Mouse (Mus musculus) spleen, adult 2 months (tissue): Measurements from ENCODE around the gene Izumo4. TPM values are rescaled to one million over a fixed set of nuclear protein-coding genes. Genes with fewer than 3 reads are reported as not detected.
A peak's percentile ranks its signal among the peaks of the same experiment; 100 is the strongest.

Source experiments
- DNase-seq, 2 experiments: peaks; one replicate each; pipeline versions ENCODE4 v3.0.0 to v3.0.0-alpha.2; 2012 to 2021; ENCODE audit warnings: low spot score in 2 of 2, low read depth in 1 of 2
- H3K27ac ChIP-seq: fragments of 200-500 bp; 2 replicates; pipeline ENCODE4 v1.5.1; 2012; ENCODE audit warnings: low read length, inconsistent platforms; ENCODE audit not compliant: insufficient read depth
- H3K27me3 ChIP-seq: fragments of 200-500 bp; 2 replicates; pipeline ENCODE4 v1.6.1; 2012; ENCODE audit warnings: mild to moderate bottlenecking, moderate library complexity, low read length, inconsistent platforms; ENCODE audit not compliant: control insufficient read depth, insufficient read depth
- H3K36me3 ChIP-seq: fragments of 200-500 bp; 2 replicates; pipeline ENCODE4 v1.6.1; 2012; ENCODE audit warnings: mild to moderate bottlenecking, low read length, inconsistent platforms; ENCODE audit not compliant: control insufficient read depth, insufficient read depth
- H3K4me1 ChIP-seq: fragments of 200-500 bp; 2 replicates; pipeline ENCODE4 v1.6.1; 2011; ENCODE audit warnings: inconsistent platforms; ENCODE audit not compliant: control insufficient read depth, insufficient read depth, insufficient read length
- H3K4me3 ChIP-seq: fragments of 200-500 bp; 2 replicates; pipeline ENCODE4 v1.5.1; 2011; ENCODE audit warnings: mild to moderate bottlenecking, inconsistent platforms; ENCODE audit not compliant: insufficient read depth, insufficient read length; ENCODE audit errors: extremely low read depth
- CTCF ChIP-seq: fragments of 200-500 bp; IDR thresholded peaks from 2 replicates; pipeline ENCODE4 v1.5.1; 2011; ENCODE audit warnings: mild to moderate bottlenecking, inconsistent platforms; ENCODE audit not compliant: insufficient read depth, insufficient read length, insufficient replicate concordance; ENCODE audit errors: extremely low read depth
- POLR2A ChIP-seq: fragments of 200-500 bp; IDR thresholded peaks from 2 replicates; pipeline ENCODE4 v1.6.1; 2011; ENCODE audit warnings: low read depth, low read length, inconsistent platforms
- WGBS: fragments of 180-500 bp; shearing (Covaris S2); methylation state at CpG from one replicate; pipeline ENCODE4 v1.1.7; 2018; 5-methylcytosine and 5-hydroxymethylcytosine counted together
- polyA plus RNA-seq: library from polyadenylated mRNA; depleted of rRNA; stranded (reverse); fragments of >200 nt; gene quantifications from 2 replicates; pipeline ENCODE4 v1.2.3, GENCODE M21; 2012

Gene Izumo4
- polyA plus RNA-seq, 1 experiment: 49.0 TPM

GRCm38 (mm10) chr10:80658194-80658840 lies 43.7 kb upstream of the Izumo4 start:
- H3K4me3 ChIP-seq: no peak overlapping the region
- peaks cover 45% of the 10 kb centered on the region for H3K4me1 ChIP-seq
- peak overlapping the region; percentile 55 for H3K27ac ChIP-seq
- DNase-seq: no peak
- TF ChIP-seq POLR2A (no peak), CTCF (no peak)
- H3K27me3 ChIP-seq: no peaks in the 10 kb centered on the region
- WGBS: 38% methylated on average over 14 of the region's 14 CpGs
- no peaks in the 10 kb centered on the region for H3K36me3 ChIP-seq

DNA sequence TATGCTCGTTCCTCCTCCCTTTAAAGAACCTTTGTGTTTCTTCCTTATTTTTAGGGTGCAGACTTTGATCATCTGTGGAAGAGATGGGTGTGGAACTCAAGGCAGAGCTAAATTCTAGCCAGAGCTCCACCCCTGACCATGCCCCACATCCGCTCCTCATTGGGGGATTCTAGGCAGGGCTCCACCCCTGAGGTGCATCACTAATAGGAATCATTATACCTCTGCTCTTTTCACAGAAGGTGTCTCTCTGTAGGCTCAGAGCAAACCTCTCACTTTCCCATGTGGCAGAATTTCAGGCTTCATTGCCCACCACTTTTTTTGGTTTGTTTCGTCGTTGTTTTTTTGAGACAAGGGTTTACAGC lies 43.2 kb upstream of the Izumo4 start:
- H3K4me1 ChIP-seq: peaks cover 47% of the 10 kb centered on the region
- H3K36me3 ChIP-seq: no peaks in the 10 kb centered on the region
- TF ChIP-seq POLR2A (no peak), CTCF (no peak)
- peak in 1 of 2 experiments; percentile 54 for DNase-seq
- 10% methylated on average over 4 of the region's 4 CpGs for WGBS
- H3K27ac ChIP-seq: peak overlapping the region; percentile 81
- H3K4me3 ChIP-seq: 0 out of 2 replicates have a peak overlapping the region, but pooled peaks have one; percentile 15
- H3K27me3 ChIP-seq: no peaks in the 10 kb centered on the region

- TF ChIP-seq CTCF (peak; percentile 45; the same call in 1 of the 2 replicates), POLR2A (no peak)
- peak; percentile 55 to 73 for DNase-seq
- H3K4me3 ChIP-seq: 0 out of 2 replicates have a peak overlapping the region, but pooled peaks have one; percentile 15
- H3K4me1 ChIP-seq: peaks cover 49% of the 10 kb centered on the region
- H3K27me3 ChIP-seq: no peaks in the 10 kb centered on the region
- no peaks in the 10 kb centered on the region for H3K36me3 ChIP-seq
- WGBS: 9% methylated on average over 10 of the region's 10 CpGs
- peak overlapping the region; percentile 81 for H3K27ac ChIP-seq
Observed at GRCm38 (mm10) chr10:80659213-80659612, 42.8 kb upstream of the Izumo4 start.

DNA sequence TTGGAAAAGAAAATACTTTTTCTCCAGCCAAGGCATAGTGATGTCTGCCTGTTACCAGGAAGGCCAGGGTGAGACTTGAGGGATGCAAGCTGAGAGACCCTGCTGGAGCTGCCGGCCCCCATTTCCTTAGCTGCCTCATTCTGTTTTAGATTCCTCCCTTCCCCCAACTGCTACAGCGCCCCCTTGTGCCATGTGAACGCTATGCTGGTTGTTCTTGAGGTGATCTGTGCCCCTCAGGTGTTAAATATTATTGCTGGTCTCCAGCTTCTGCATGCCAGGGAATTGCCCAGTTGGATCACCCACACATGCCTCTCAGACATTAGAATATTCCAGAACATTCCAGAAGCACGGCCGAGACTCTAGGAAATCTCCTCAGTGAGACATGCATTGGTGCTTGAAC lies 40.8 kb upstream of the Izumo4 start:
- H3K36me3 ChIP-seq: peaks cover 4% of the 10 kb centered on the region
- DNase-seq: peak; percentile 45 to 67
- peaks cover 59% of the 10 kb centered on the region for H3K4me1 ChIP-seq
- WGBS: 38% methylated on average over 5 of the region's 5 CpGs
- no peak overlapping the region for H3K4me3 ChIP-seq
- H3K27ac ChIP-seq: no peak overlapping the region
- no peaks in the 10 kb centered on the region for H3K27me3 ChIP-seq
- TF ChIP-seq CTCF (peak; percentile 61; the same call in 1 of the 2 replicates), POLR2A (no peak)

- Histone ChIP-seq H3K4me1 (peaks cover 46% of the 10 kb centered on the region), H3K36me3 (peaks cover 28% of the 10 kb centered on the region), H3K27me3 (no peaks in the 10 kb centered on the region), H3K4me3 (no peak overlapping the region), H3K27ac (peak overlapping the region; percentile 78)
- DNase-seq: peak in 1 of 2 experiments; percentile 58
- 25% methylated on average over 5 of the region's 5 CpGs for WGBS
- TF ChIP-seq CTCF (no peak), POLR2A (no peak; the same call in 1 of the 2 replicates)
Observed at GRCm38 (mm10) chr10:80663485-80664196, 38.3 kb upstream of the Izumo4 start.

DNA sequence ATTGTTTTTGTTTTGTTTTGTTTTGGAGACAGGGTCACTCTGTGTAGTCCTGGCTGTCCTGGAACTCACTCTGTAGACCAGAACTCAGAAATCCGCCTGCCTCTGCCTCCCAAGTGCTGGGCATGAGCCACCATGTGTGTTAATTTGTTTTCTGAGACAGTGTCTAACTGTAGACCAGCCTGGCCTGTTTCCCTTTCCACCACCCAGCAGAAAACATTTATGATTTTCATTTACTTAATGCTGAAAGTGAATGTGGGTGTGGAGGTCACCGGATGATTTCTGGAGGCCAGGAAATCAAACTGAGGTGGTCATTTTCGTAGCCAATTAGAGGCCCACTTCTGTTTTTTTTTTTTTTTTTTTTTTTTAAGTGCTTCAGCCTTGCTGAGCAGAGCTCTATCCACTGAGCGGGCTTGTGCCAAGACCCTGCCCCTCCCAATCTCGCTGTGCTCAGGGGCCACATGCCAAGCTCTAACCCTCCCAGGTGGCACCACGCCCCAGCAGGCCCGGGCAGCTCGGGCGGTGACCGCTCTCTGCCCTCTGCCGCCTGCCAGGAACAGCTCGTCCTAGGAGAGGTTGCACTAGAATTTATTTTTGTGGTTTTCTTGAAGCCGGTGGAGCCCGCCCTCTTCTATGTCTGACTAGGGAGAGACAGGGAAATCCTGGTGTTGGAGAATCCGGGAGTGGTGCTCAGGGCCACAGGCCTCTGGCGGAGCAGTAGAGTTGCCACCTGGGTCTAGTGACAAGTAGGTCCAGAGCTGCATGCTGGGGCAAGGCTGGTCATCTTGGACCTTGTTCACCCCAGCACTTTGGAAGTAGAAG lies 37.6 kb upstream of the Izumo4 start:
- no peak for DNase-seq
- WGBS: 7% methylated on average over 16 of the region's 16 CpGs
- Histone ChIP-seq H3K27ac (peak overlapping the region; percentile 78), H3K4me3 (no peak overlapping the region), H3K27me3 (no peaks in the 10 kb centered on the region), H3K36me3 (peaks cover 36% of the 10 kb centered on the region), H3K4me1 (peaks cover 46% of the 10 kb centered on the region)
- TF ChIP-seq CTCF (no peak), POLR2A (no peak)
